11 mouse cellular contexts compared by ENCODE assay signal in genomic region chr9:62894486-62894885, GRCm38 (mm10). TPM values are rescaled to one million over a fixed set of nuclear protein-coding genes. Genes with fewer than 3 reads are reported as not detected.
DNase-seq lines count a peak whose midpoint lies in the region; ATAC-seq and TF ChIP-seq lines count a peak whose summit lies in the region.
"Had no signal": no experiment of that assay in that cellular context is flagged by ENCODE, and none has a peak within 500 bp of the region (broad histone marks: within the 10 kb centered on the region; RNA-seq: fewer than 3 reads in every experiment).

No protein-coding gene starts in this region.

- peaks cover 66% of the 10 kb centered on the region for H3K36me3 ChIP-seq in kidney, embryonic 15.5 days

- H3K9ac ChIP-seq in kidney, embryonic 15.5 days, result no peak overlapping the region
- H3K9ac ChIP-seq: neural tube, embryonic 12.5 days had no signal

- no peak overlapping the region; the same call in 1 of the 2 replicates for H3K27ac ChIP-seq in kidney, embryonic 15.5 days
- peak overlapping the region; percentile 81 for H3K27ac ChIP-seq in bone marrow macrophage, adult 2 months (ENCODE audit: insufficient read depth, low read depth, low read length)
- H3K27ac ChIP-seq: forebrain, embryonic 10.5 days; kidney, postnatal 0 days; neural tube, embryonic 12.5 days had no signal

- H3K4me1 ChIP-seq in kidney, embryonic 15.5 days, result no peaks in the 10 kb centered on the region
- H3K4me1 ChIP-seq in bone marrow macrophage, adult 2 months (ENCODE audit: control insufficient read depth, insufficient read depth, low read length), result peaks cover 2% of the 10 kb centered on the region; the same call in 1 of the 2 replicates
- H3K4me1 ChIP-seq: forebrain, embryonic 10.5 days; neural tube, embryonic 12.5 days had no signal

- no peak for ATAC-seq in kidney, embryonic 15.5 days (replicated peaks; ENCODE audit: low FRiP score)

- TF ChIP-seq CTCF in bone marrow macrophage, adult 2 months (IDR thresholded peaks at IDR 0.05; ENCODE audit: low read depth, low read length), result no peak

- H3K4me3 ChIP-seq in kidney, embryonic 15.5 days (replicated peaks), result no peak overlapping the region
- H3K4me3 ChIP-seq in bone marrow macrophage, adult 2 months (ENCODE audit: insufficient read depth, low read length), result no peak overlapping the region
- H3K4me3 ChIP-seq: forebrain, embryonic 10.5 days; neural tube, embryonic 12.5 days had no signal

- H3K9me3 ChIP-seq in kidney, embryonic 15.5 days (replicated peaks), result no peaks in the 10 kb centered on the region
- H3K9me3 ChIP-seq: forebrain, embryonic 10.5 days; neural tube, embryonic 12.5 days had no signal

- no peaks in the 10 kb centered on the region for H3K27me3 ChIP-seq in kidney, embryonic 15.5 days
- H3K27me3 ChIP-seq: neural tube, embryonic 12.5 days had no signal

- H3K4me2 ChIP-seq in kidney, embryonic 15.5 days, result no peak overlapping the region
- H3K4me2 ChIP-seq: neural tube, embryonic 12.5 days had no signal

- DNase-seq in kidney, postnatal 10 days, result peak; percentile 64
- peak; percentile 60 for DNase-seq in adrenal gland, adult 2 months
- peak; percentile 65 to 71 for DNase-seq in kidney, postnatal 36 days
- no peak for DNase-seq in retina, embryonic 14.5 days (ENCODE audit: low spot score)
- no peak for DNase-seq in spleen, adult 18-20 months
- DNase-seq: thymus, postnatal 4 days had no signal

- no peak for TF ChIP-seq POLR2A in bone marrow macrophage, adult 2 months (IDR thresholded peaks at IDR 0.05; ENCODE audit: borderline replicate concordance, low read depth, low read length)

- WGBS in kidney, embryonic 15.5 days, result 86% methylated on average over 1 of the region's 1 CpGs

RNA-seq across cellular contexts. Expression of gene Calml4, which starts 36.6 kb away (rescaled TPM):
- 102 and 107 TPM in 2 replicates for polyA plus RNA-seq in kidney, embryonic 15.5 days (2015; fragmentation: Nextera tagmentation; extraction: Ambion mirVana)
- total RNA-seq in adrenal gland, adult 2 months (2021), result 10 to 100 TPM in 1 of 2 experiments, 1 to 10 TPM in 1; 7.8 to 12.0 TPM
- 0.77 and 0.97 TPM in 2 replicates for polyA plus RNA-seq in adrenal gland, adult 2 months (2012; rRNA removed)
- 2.4 and 6.2 TPM in 2 replicates for polyA plus RNA-seq in bone marrow macrophage, adult 2 months (2012; ENCODE audit: insufficient read depth, insufficient read length, missing spikeins)

RNA-seq across cellular contexts. Expression of gene Cln6, which starts 55.9 kb away (rescaled TPM):
- 23.2 and 27.1 TPM in 2 replicates for polyA plus RNA-seq in kidney, embryonic 15.5 days (2015; fragmentation: Nextera tagmentation; extraction: Ambion mirVana)
- 10 to 100 TPM; 20.0 to 20.2 TPM for total RNA-seq in adrenal gland, adult 2 months (2021)
- polyA plus RNA-seq in adrenal gland, adult 2 months (2012; rRNA removed), result 65.3 and 68.9 TPM in 2 replicates
- 95.4 and 113 TPM in 2 replicates for polyA plus RNA-seq in bone marrow macrophage, adult 2 months (2012; ENCODE audit: insufficient read depth, insufficient read length, missing spikeins)

Comparison
In these comparisons a context has a peak if more than half of its experiments do, and no peak if none do; other contexts are left out.
1. DNase-seq: peak in kidney, postnatal 10 days (single experiment), adrenal gland, adult 2 months (single experiment) and kidney, postnatal 36 days (2 of 2); none in retina, embryonic 14.5 days (single experiment) and spleen, adult 18-20 months (0 of 2).
2. RNA of gene Calml4, which starts 36.6 kb away (polyA plus RNA-seq): 102 to 107 TPM in kidney, embryonic 15.5 days; 2.4 to 6.2 TPM in bone marrow macrophage, adult 2 months and 0.77 to 0.97 TPM in adrenal gland, adult 2 months; every median in the first group is over 10 times any median in the second.